Comparison of ENCODE assay signal across 12 mouse cellular contexts in genomic region chr16:15054306-15055001, GRCm38 (mm10).
A peak's percentile ranks its signal among the peaks of the same experiment; 100 is the strongest.
DNase-seq lines count a peak whose midpoint lies in the region; ATAC-seq lines count a peak whose summit lies in the region.
"Had no signal": no experiment of that assay in that cellular context is flagged by ENCODE, and none has a peak within 500 bp of the region (broad histone marks: within the 10 kb centered on the region; RNA-seq: fewer than 3 reads in every experiment).

No protein-coding gene starts in this region.

- H3K9me3 ChIP-seq in heart, embryonic 12.5 days (replicated peaks) = no peaks in the 10 kb centered on the region
- no peaks in the 10 kb centered on the region for H3K9me3 ChIP-seq in embryonic facial prominence, embryonic 13.5 days
- no peaks in the 10 kb centered on the region for H3K9me3 ChIP-seq in limb, embryonic 10.5 days (replicated peaks)
- H3K9me3 ChIP-seq: stomach, embryonic 15.5 days had no signal

- no peaks in the 10 kb centered on the region for H3K27me3 ChIP-seq in heart, embryonic 12.5 days (replicated peaks)
- H3K27me3 ChIP-seq in embryonic facial prominence, embryonic 13.5 days = no peaks in the 10 kb centered on the region
- H3K27me3 ChIP-seq in limb, embryonic 10.5 days (ENCODE audit: low read depth, poor library complexity, severe bottlenecking) = no peaks in the 10 kb centered on the region
- H3K27me3 ChIP-seq: stomach, embryonic 15.5 days had no signal

- peak; percentile 94 for DNase-seq in heart, adult 11 months
- peak; percentile 49 for DNase-seq in Muller cell, postnatal 12 days (ENCODE audit: inconsistent ontology term)
- peak; percentile 33 for DNase-seq in limb, embryonic 10.5 days (ENCODE audit: low spot score)
- no peak for DNase-seq in right cerebral cortex, postnatal 14 days
- DNase-seq in urinary bladder, postnatal 4 days (ENCODE audit: low spot score in 2 of 2) = no peak
- DNase-seq in spleen, postnatal 10 days (ENCODE audit: low spot score in 2 of 2) = no peak
- DNase-seq: cerebellum, postnatal 14 days; kidney, postnatal 14 days had no signal

- no peak overlapping the region for H3K9ac ChIP-seq in heart, embryonic 12.5 days
- no peak overlapping the region for H3K9ac ChIP-seq in embryonic facial prominence, embryonic 13.5 days
- H3K9ac ChIP-seq: stomach, embryonic 15.5 days had no signal

- no peak overlapping the region for H3K4me3 ChIP-seq in heart, embryonic 12.5 days
- H3K4me3 ChIP-seq in embryonic facial prominence, embryonic 13.5 days = no peak overlapping the region
- no peak overlapping the region for H3K4me3 ChIP-seq in limb, embryonic 10.5 days
- H3K4me3 ChIP-seq: stomach, embryonic 15.5 days had no signal

- H3K27ac ChIP-seq in heart, embryonic 12.5 days (ENCODE audit: poor library complexity, severe bottlenecking) = no peak overlapping the region
- peak overlapping the region; percentile 88 for H3K27ac ChIP-seq in embryonic facial prominence, embryonic 13.5 days
- peak overlapping the region; percentile 85 for H3K27ac ChIP-seq in limb, embryonic 10.5 days
- H3K27ac ChIP-seq: stomach, embryonic 15.5 days had no signal

- 39% methylated on average over 5 of the region's 5 CpGs for WGBS in heart, embryonic 12.5 days
- WGBS in embryonic facial prominence, embryonic 13.5 days = 15% methylated on average over 5 of the region's 5 CpGs
- 27% methylated on average over 5 of the region's 5 CpGs for WGBS in limb, embryonic 10.5 days

- no peak for ATAC-seq in heart, embryonic 12.5 days (ENCODE audit: insufficient number of reproducible peaks, low FRiP score)
- ATAC-seq in embryonic facial prominence, embryonic 13.5 days (ENCODE audit: insufficient number of reproducible peaks, insufficient read depth, low FRiP score, low TSS enrichment, low read depth) = no peak; the same call in 1 of the 2 replicates
- ATAC-seq: activated CD4-positive, CD25-positive, alpha-beta regulatory T cell, adult 4 months had no signal

- H3K4me2 ChIP-seq in heart, embryonic 12.5 days = no peak overlapping the region
- H3K4me2 ChIP-seq in embryonic facial prominence, embryonic 13.5 days = no peak overlapping the region
- H3K4me2 ChIP-seq: stomach, embryonic 15.5 days had no signal

- peaks cover 30% of the 10 kb centered on the region for H3K4me1 ChIP-seq in heart, embryonic 12.5 days (replicated peaks)
- H3K4me1 ChIP-seq in embryonic facial prominence, embryonic 13.5 days = peaks cover 54% of the 10 kb centered on the region
- peaks cover 52% of the 10 kb centered on the region for H3K4me1 ChIP-seq in limb, embryonic 10.5 days

- H3K36me3 ChIP-seq in heart, embryonic 12.5 days = no peaks in the 10 kb centered on the region
- no peaks in the 10 kb centered on the region for H3K36me3 ChIP-seq in embryonic facial prominence, embryonic 13.5 days
- H3K36me3 ChIP-seq in limb, embryonic 10.5 days = no peaks in the 10 kb centered on the region
- H3K36me3 ChIP-seq: stomach, embryonic 15.5 days had no signal

Comparison
In these comparisons a context has a peak if more than half of its experiments do, and no peak if none do; other contexts are left out.
1. DNase-seq: peak in heart, adult 11 months (single experiment), Muller cell, postnatal 12 days (single experiment) and limb, embryonic 10.5 days (single experiment); none in right cerebral cortex, postnatal 14 days (single experiment), urinary bladder, postnatal 4 days (0 of 2) and spleen, postnatal 10 days (0 of 2).